Mouse (Mus musculus) spleen, adult 2 months (tissue): ENCODE measurements around the gene Fgf9.

ENCODE experiments used
- CTCF ChIP-seq: fragments of 200-500 bp; IDR thresholded peaks from 2 replicates; pipeline ENCODE4 v1.5.1; 2011; ENCODE audit warnings: mild to moderate bottlenecking, inconsistent platforms; ENCODE audit not compliant: insufficient read depth, insufficient read length, insufficient replicate concordance; ENCODE audit errors: extremely low read depth
- POLR2A ChIP-seq: fragments of 200-500 bp; IDR thresholded peaks from 2 replicates; pipeline ENCODE4 v1.6.1; 2011; ENCODE audit warnings: low read depth, low read length, inconsistent platforms

DNA sequence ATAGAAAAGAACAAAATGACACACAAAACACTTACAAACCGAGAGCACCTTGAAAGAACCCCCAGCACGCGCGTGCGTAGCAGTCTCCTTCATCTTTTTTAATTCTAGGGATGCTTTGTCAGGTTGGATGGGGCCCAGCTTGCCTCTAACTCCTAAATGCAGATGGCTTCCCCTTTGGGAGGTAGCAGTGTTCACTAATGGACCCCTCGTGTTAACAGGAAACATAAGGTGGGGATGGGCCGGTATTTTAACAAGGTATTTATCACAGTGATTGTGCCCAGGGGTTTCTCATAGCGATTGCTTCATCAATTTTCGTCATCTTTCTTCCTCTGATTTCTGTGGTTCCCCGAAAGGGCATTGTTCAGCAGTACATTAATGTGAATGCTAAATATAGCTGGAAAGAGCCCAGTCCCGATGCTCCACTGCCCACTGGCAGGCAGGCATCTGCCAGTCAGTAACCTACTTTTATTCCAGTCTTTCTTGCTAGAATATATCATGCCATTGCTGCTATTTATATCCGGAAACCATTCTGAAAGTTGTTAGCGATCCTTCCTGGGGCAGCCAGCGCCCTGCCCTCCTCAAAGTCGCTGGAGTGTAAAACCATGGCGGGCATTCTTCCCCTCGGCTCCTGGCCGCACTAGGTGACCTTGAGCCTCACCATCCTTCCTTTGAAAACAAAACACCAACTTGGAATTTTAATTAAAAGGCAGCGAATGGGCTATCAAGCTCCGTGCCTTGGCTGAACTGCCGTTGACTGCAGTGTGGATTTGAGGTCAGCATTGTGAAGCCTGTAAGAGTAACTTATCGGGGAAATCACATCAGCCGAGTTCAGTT is 79.5 kb downstream of the Fgf9 start:
- no peak for TF ChIP-seq POLR2A
- no peak for TF ChIP-seq CTCF
